9 mouse cellular contexts compared by ENCODE assay signal in the genomic region with DNA sequence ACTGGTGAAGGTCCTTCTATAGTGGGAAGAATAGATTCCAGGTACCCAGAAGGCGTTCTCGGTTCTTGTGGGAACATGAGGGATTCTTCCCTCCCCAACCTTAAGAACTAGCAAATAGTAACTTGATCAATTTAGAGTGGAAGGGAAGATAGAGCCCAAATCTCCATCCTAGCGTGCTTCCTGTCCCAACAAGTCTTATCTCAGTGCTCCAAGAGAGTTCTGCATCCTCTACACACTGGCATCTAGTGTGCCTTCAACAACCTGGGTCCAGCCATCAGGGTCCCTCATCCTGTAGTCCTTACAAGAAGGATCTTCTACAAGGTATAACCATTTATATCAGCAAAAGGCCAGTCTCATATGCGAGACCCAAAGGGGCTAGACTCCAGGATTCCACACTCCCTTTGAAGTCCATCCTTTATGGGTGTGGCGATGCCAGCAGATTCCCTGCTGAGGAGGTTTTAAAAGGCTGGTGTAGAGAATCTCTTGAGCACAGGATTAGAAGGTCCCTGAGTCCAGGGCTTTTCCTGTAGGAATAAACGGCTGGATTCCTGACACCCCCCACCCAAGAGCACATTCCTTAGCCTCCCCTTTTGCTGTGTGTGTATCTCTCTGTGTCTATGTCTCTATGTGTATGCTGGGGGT. TPM values are rescaled to one million over a fixed set of nuclear protein-coding genes. Genes with fewer than 3 reads are reported as not detected.
DNase-seq lines count a peak whose midpoint lies in the region; ATAC-seq and TF ChIP-seq lines count a peak whose summit lies in the region.
"Had no signal": no experiment of that assay in that cellular context is flagged by ENCODE, and none has a peak within 500 bp of the region (broad histone marks: within the 10 kb centered on the region; RNA-seq: fewer than 3 reads in every experiment).

No protein-coding gene starts in this region.

- intact Hi-C loops in heart, postnatal 10 days (cut with DNase I) = loop anchor here (5.0 kb wide), 1 partner anchor 69 kb away; no protein-coding TSS in a partner anchor

- H3K36me3 ChIP-seq in heart, embryonic 10.5 days = peaks cover 23% of the 10 kb centered on the region
- peaks cover 38% of the 10 kb centered on the region for H3K36me3 ChIP-seq in G1E (replicated peaks)
- H3K36me3 ChIP-seq in forebrain, postnatal 0 days (ENCODE audit: insufficient read depth) = peaks cover 6% of the 10 kb centered on the region; the same call in 1 of the 2 replicates
- peaks cover 17% of the 10 kb centered on the region for H3K36me3 ChIP-seq in midbrain, embryonic 10.5 days

- peak overlapping the region; percentile 74 for H3K4me3 ChIP-seq in heart, embryonic 10.5 days
- peak overlapping the region; percentile 76 for H3K4me3 ChIP-seq in G1E (ENCODE audit: low read depth, low read length)
- peak overlapping the region; percentile 67 for H3K4me3 ChIP-seq in forebrain, postnatal 0 days (ENCODE audit: low read depth, low read length)
- H3K4me3 ChIP-seq in midbrain, embryonic 10.5 days = peak overlapping the region; percentile 69

- H3K9me3 ChIP-seq in heart, embryonic 10.5 days = no peaks in the 10 kb centered on the region
- no peaks in the 10 kb centered on the region for H3K9me3 ChIP-seq in G1E (replicated peaks)
- no peaks in the 10 kb centered on the region for H3K9me3 ChIP-seq in forebrain, postnatal 0 days (ENCODE audit: low read length)
- no peaks in the 10 kb centered on the region for H3K9me3 ChIP-seq in midbrain, embryonic 10.5 days (replicated peaks)

- peaks cover 64% of the 10 kb centered on the region for H3K4me1 ChIP-seq in heart, embryonic 10.5 days
- peaks cover 62% of the 10 kb centered on the region for H3K4me1 ChIP-seq in G1E (ENCODE audit: insufficient read depth, low read depth, low read length)
- peaks cover 32% of the 10 kb centered on the region for H3K4me1 ChIP-seq in forebrain, postnatal 0 days (ENCODE audit: insufficient read depth)
- peaks cover 54% of the 10 kb centered on the region for H3K4me1 ChIP-seq in midbrain, embryonic 10.5 days

- no peak for TF ChIP-seq CTCF in G1E (IDR thresholded peaks at IDR 0.05; ENCODE audit: low read depth, low read length)
- no peak for TF ChIP-seq CTCF in forebrain, postnatal 0 days (IDR thresholded peaks at IDR 0.05; ENCODE audit: low read depth)

- peak overlapping the region; percentile 78 for H3K4me2 ChIP-seq in forebrain, postnatal 0 days (ENCODE audit: low read depth)

- peak overlapping the region; percentile 95 for H3K27ac ChIP-seq in heart, embryonic 10.5 days
- peak overlapping the region; percentile 82 for H3K27ac ChIP-seq in forebrain, postnatal 0 days (ENCODE audit: low read depth, low read length)
- H3K27ac ChIP-seq in midbrain, embryonic 10.5 days (replicated peaks) = peak overlapping the region; percentile 92

- no peak for DNase-seq in heart, embryonic 10.5 days (ENCODE audit: low spot score)
- no peak for DNase-seq in heart, postnatal 10 days
- peak; percentile 41 for DNase-seq in G1E (ENCODE audit: low spot score)
- DNase-seq in forebrain, postnatal 0 days = peak; percentile 24
- DNase-seq in midbrain, embryonic 10.5 days (ENCODE audit: low spot score) = no peak
- DNase-seq in B cell, adult 2 months = no peak
- DNase-seq in gastrocnemius, postnatal 4 days (ENCODE audit: low spot score in 2 of 2) = no peak
- DNase-seq in layer of hippocampus, postnatal 36 days = no peak

- peak overlapping the region; percentile 75 for H3K9ac ChIP-seq in forebrain, postnatal 0 days

- no peaks in the 10 kb centered on the region for H3K27me3 ChIP-seq in heart, embryonic 10.5 days (ENCODE audit: insufficient read depth, poor library complexity, severe bottlenecking)
- no peaks in the 10 kb centered on the region for H3K27me3 ChIP-seq in G1E (ENCODE audit: insufficient read depth, low read length)
- H3K27me3 ChIP-seq in forebrain, postnatal 0 days (ENCODE audit: insufficient read depth, low read length) = no peaks in the 10 kb centered on the region
- H3K27me3 ChIP-seq in midbrain, embryonic 10.5 days (ENCODE audit: low read depth, poor library complexity, severe bottlenecking) = peaks cover 10% of the 10 kb centered on the region

- WGBS in heart, embryonic 10.5 days = 38% methylated on average over 6 of the region's 6 CpGs
- WGBS in forebrain, postnatal 0 days = 51% methylated on average over 6 of the region's 6 CpGs
- 46% methylated on average over 6 of the region's 6 CpGs for WGBS in midbrain, embryonic 10.5 days

- no peak for ATAC-seq in G1E (ENCODE audit: extremely low read depth, insufficient number of reproducible peaks, low FRiP score, poor library complexity, severe bottlenecking)
- ATAC-seq in forebrain, postnatal 0 days = no peak

RNA-seq across cellular contexts. Expression of a gene that starts 8.7 kb away (rescaled TPM):
- polyA plus RNA-seq in heart, embryonic 10.5 days (2016; fragmentation: Nextera tagmentation; extraction: Ambion mirVana) = 46.6 and 61.1 TPM in 2 replicates
- total RNA-seq in heart, postnatal 10 days (2021) = 10 to 100 TPM; 27.7 to 31.3 TPM
- total RNA-seq in G1E (2014; fragmentation: Nextera tagmentation) (52.4 and 53.0 TPM in 2 replicates), G1E (2017) (20.3 and 22.3 TPM in 2 replicates)
- polyA plus RNA-seq in G1E (2012) = 24.1 and 25.6 TPM in 2 replicates
- total RNA-seq in forebrain, postnatal 0 days (2014; rRNA removed) = 37.2 and 38.7 TPM in 2 replicates
- 51.6 and 55.8 TPM in 2 replicates for polyA plus RNA-seq in forebrain, postnatal 0 days (2015; fragmentation: Nextera tagmentation; extraction: Ambion mirVana)
- polyA plus RNA-seq in midbrain, embryonic 10.5 days (2016; fragmentation: Nextera tagmentation; extraction: Ambion mirVana) = 58.2 and 59.4 TPM in 2 replicates
- total RNA-seq in gastrocnemius, postnatal 4 days (2021) = 10 to 100 TPM; 27.0 to 31.3 TPM
- 10 to 100 TPM; 32.0 to 37.2 TPM for total RNA-seq in layer of hippocampus, postnatal 36 days (2021)

RNA-seq across cellular contexts. Expression of a gene that starts 9.7 kb away (rescaled TPM):
- 86.8 and 106 TPM in 2 replicates for polyA plus RNA-seq in heart, embryonic 10.5 days (2016; fragmentation: Nextera tagmentation; extraction: Ambion mirVana)
- 10 to 100 TPM; 29.2 to 33.4 TPM for total RNA-seq in heart, postnatal 10 days (2021)
- total RNA-seq in G1E (2014; fragmentation: Nextera tagmentation) = 14.7 and 21.2 TPM in 2 replicates
- total RNA-seq in G1E (2017) = 52.8 and 63.1 TPM in 2 replicates
- polyA plus RNA-seq in G1E (2012) = 112 and 116 TPM in 2 replicates
- total RNA-seq in forebrain, postnatal 0 days (2014; rRNA removed) = 68.7 and 95.6 TPM in 2 replicates
- polyA plus RNA-seq in forebrain, postnatal 0 days (2015; fragmentation: Nextera tagmentation; extraction: Ambion mirVana) = 45.5 and 56.5 TPM in 2 replicates
- polyA plus RNA-seq in midbrain, embryonic 10.5 days (2016; fragmentation: Nextera tagmentation; extraction: Ambion mirVana) = 43.1 and 52.1 TPM in 2 replicates
- 10 to 100 TPM; 13.4 to 15.3 TPM for total RNA-seq in gastrocnemius, postnatal 4 days (2021)
- total RNA-seq in layer of hippocampus, postnatal 36 days (2021) = 10 to 100 TPM; 16.6 to 18.1 TPM

RNA-seq across cellular contexts. Expression of a gene that starts 15.4 kb away (rescaled TPM):
- not detected in 2 replicates for polyA plus RNA-seq in heart, embryonic 10.5 days (2016; fragmentation: Nextera tagmentation; extraction: Ambion mirVana)
- not detected for total RNA-seq in heart, postnatal 10 days (2021)
- total RNA-seq in G1E (2014; fragmentation: Nextera tagmentation) = not detected in 2 replicates
- 0.22 TPM in 1 of 2 replicates, not detected in the other for total RNA-seq in G1E (2017)
- polyA plus RNA-seq in G1E (2012) = 0.08 TPM in 1 of 2 replicates, not detected in the other
- total RNA-seq in forebrain, postnatal 0 days (2014; rRNA removed) = not detected in 2 replicates
- not detected in 2 replicates for polyA plus RNA-seq in forebrain, postnatal 0 days (2015; fragmentation: Nextera tagmentation; extraction: Ambion mirVana)
- polyA plus RNA-seq in midbrain, embryonic 10.5 days (2016; fragmentation: Nextera tagmentation; extraction: Ambion mirVana) = not detected in 2 replicates
- total RNA-seq in gastrocnemius, postnatal 4 days (2021) = not detected
- not detected for total RNA-seq in layer of hippocampus, postnatal 36 days (2021)
- total RNA-seq: neutrophil, adult 5-6 weeks had no signal

RNA-seq across cellular contexts. Expression of a gene that starts 23.4 kb away (rescaled TPM):
- 1.1 and 1.5 TPM in 2 replicates for polyA plus RNA-seq in heart, embryonic 10.5 days (2016; fragmentation: Nextera tagmentation; extraction: Ambion mirVana)
- not detected for total RNA-seq in heart, postnatal 10 days (2021)
- total RNA-seq in G1E (2014; fragmentation: Nextera tagmentation) (not detected in 2 replicates), G1E (2017) (0.22 TPM in 1 of 2 replicates, not detected in the other)
- not detected in 2 replicates for polyA plus RNA-seq in G1E (2012)
- 1.8 and 1.9 TPM in 2 replicates for total RNA-seq in forebrain, postnatal 0 days (2014; rRNA removed)
- polyA plus RNA-seq in forebrain, postnatal 0 days (2015; fragmentation: Nextera tagmentation; extraction: Ambion mirVana) = 1.2 and 1.8 TPM in 2 replicates
- polyA plus RNA-seq in midbrain, embryonic 10.5 days (2016; fragmentation: Nextera tagmentation; extraction: Ambion mirVana) = 0.81 and 1.1 TPM in 2 replicates
- total RNA-seq in gastrocnemius, postnatal 4 days (2021) = under 1 TPM; 0.21 to 0.25 TPM
- total RNA-seq in layer of hippocampus, postnatal 36 days (2021) = under 1 TPM in 1 of 2 experiments, not detected in 1; 0.18 TPM
- total RNA-seq: neutrophil, adult 5-6 weeks had no signal

RNA-seq across cellular contexts. Expression of a gene that starts 27.9 kb away (rescaled TPM):
- 46.3 and 57.4 TPM in 2 replicates for polyA plus RNA-seq in heart, embryonic 10.5 days (2016; fragmentation: Nextera tagmentation; extraction: Ambion mirVana)
- total RNA-seq in heart, postnatal 10 days (2021) = 100 to 1,000 TPM; 284 to 331 TPM
- 0.15 TPM in 1 of 2 replicates, not detected in the other for total RNA-seq in G1E (2014; fragmentation: Nextera tagmentation)
- total RNA-seq in G1E (2017) = 0.11 and 0.17 TPM in 2 replicates
- 0.07 TPM in 2 replicates for polyA plus RNA-seq in G1E (2012)
- total RNA-seq in forebrain, postnatal 0 days (2014; rRNA removed) = 22.5 and 36.3 TPM in 2 replicates
- polyA plus RNA-seq in forebrain, postnatal 0 days (2015; fragmentation: Nextera tagmentation; extraction: Ambion mirVana) = 9.1 and 12.5 TPM in 2 replicates
- 42.7 and 46.2 TPM in 2 replicates for polyA plus RNA-seq in midbrain, embryonic 10.5 days (2016; fragmentation: Nextera tagmentation; extraction: Ambion mirVana)
- total RNA-seq in gastrocnemius, postnatal 4 days (2021) = 100 to 1,000 TPM; 180 to 191 TPM
- 10 to 100 TPM; 25.1 to 34.4 TPM for total RNA-seq in layer of hippocampus, postnatal 36 days (2021)
- total RNA-seq: neutrophil, adult 5-6 weeks had no signal

Comparison
In these comparisons a context has a peak if more than half of its experiments do, and no peak if none do; other contexts are left out.
1. DNase-seq: peak in G1E (single experiment) and forebrain, postnatal 0 days (single experiment); none in heart, embryonic 10.5 days (single experiment), heart, postnatal 10 days (0 of 2), midbrain, embryonic 10.5 days (single experiment), B cell, adult 2 months (0 of 2), gastrocnemius, postnatal 4 days (0 of 2) and layer of hippocampus, postnatal 36 days (0 of 2).
2. Peak in every context shown above with its lines, with median percentiles within 50 percentile points of each other: H3K27ac ChIP-seq and H3K4me3 ChIP-seq.